In genomic region chr17:57837090-57837971, GRCm38 (mm10) we compare ENCODE assay signal across 27 mouse cellular contexts.
DNase-seq lines count a peak whose midpoint lies in the region; ATAC-seq and TF ChIP-seq lines count a peak whose summit lies in the region.
"Had no signal": no experiment of that assay in that cellular context is flagged by ENCODE, and none has a peak within 500 bp of the region (broad histone marks: within the 10 kb centered on the region; RNA-seq: fewer than 3 reads in every experiment).

No protein-coding gene starts in this region.

- DNase-seq in forebrain, embryonic 10.5 days (ENCODE audit: extremely low spot score, low spot score): no peak
- DNase-seq in forebrain, postnatal 0 days: peak; percentile 8
- DNase-seq in gastrocnemius, postnatal 4 days (ENCODE audit: low spot score in 2 of 2): no peak
- DNase-seq: adrenal gland, adult 8-10 months; adrenal gland, postnatal 25 days; cerebellum, adult 11-12 months; cerebellum, adult 8-10 months; cerebellum, postnatal 10 days; cerebellum, postnatal 36 days; embryo, embryonic 11 days; gastrocnemius, adult 2 months; gastrocnemius, postnatal 14 days; heart, adult 18-20 months; heart, postnatal 14 days; heart, postnatal 4 days; kidney, adult 2 months had no signal

- no peak overlapping the region for H3K4me3 ChIP-seq in forebrain, embryonic 13.5 days
- H3K4me3 ChIP-seq in forebrain, embryonic 10.5 days: no peak overlapping the region
- H3K4me3 ChIP-seq in intestine, embryonic 15.5 days (replicated peaks): no peak overlapping the region
- no peak overlapping the region for H3K4me3 ChIP-seq in intestine, postnatal 0 days (ENCODE audit: low read depth, low read length)
- no peak overlapping the region for H3K4me3 ChIP-seq in forebrain, postnatal 0 days (ENCODE audit: low read depth, low read length)
- H3K4me3 ChIP-seq in heart, embryonic 12.5 days: no peak overlapping the region
- H3K4me3 ChIP-seq: embryonic facial prominence, embryonic 10.5 days; embryonic facial prominence, embryonic 13.5 days; erythroblast, embryonic 14.5 days; gastrocnemius, adult 2 months; heart, embryonic 13.5 days; hindbrain, embryonic 12.5 days; hindbrain, embryonic 15.5 days had no signal

- no peak overlapping the region for H3K4me2 ChIP-seq in forebrain, embryonic 13.5 days
- H3K4me2 ChIP-seq in intestine, embryonic 15.5 days (replicated peaks): no peak overlapping the region
- H3K4me2 ChIP-seq in intestine, postnatal 0 days (replicated peaks; ENCODE audit: low read depth): no peak overlapping the region
- no peak overlapping the region for H3K4me2 ChIP-seq in forebrain, postnatal 0 days (ENCODE audit: low read depth)
- no peak overlapping the region for H3K4me2 ChIP-seq in heart, embryonic 12.5 days
- H3K4me2 ChIP-seq: embryonic facial prominence, embryonic 13.5 days; heart, embryonic 13.5 days; hindbrain, embryonic 12.5 days; hindbrain, embryonic 15.5 days had no signal

- H3K4me1 ChIP-seq in forebrain, embryonic 13.5 days: no peaks in the 10 kb centered on the region
- H3K4me1 ChIP-seq in forebrain, embryonic 10.5 days: no peaks in the 10 kb centered on the region
- no peaks in the 10 kb centered on the region for H3K4me1 ChIP-seq in intestine, embryonic 15.5 days (replicated peaks)
- H3K4me1 ChIP-seq in intestine, postnatal 0 days (replicated peaks; ENCODE audit: control insufficient read depth, insufficient read depth, low read length): no peaks in the 10 kb centered on the region
- no peaks in the 10 kb centered on the region for H3K4me1 ChIP-seq in forebrain, postnatal 0 days (ENCODE audit: insufficient read depth)
- H3K4me1 ChIP-seq in heart, embryonic 12.5 days (replicated peaks): no peaks in the 10 kb centered on the region
- H3K4me1 ChIP-seq: embryonic facial prominence, embryonic 10.5 days; embryonic facial prominence, embryonic 13.5 days; heart, embryonic 13.5 days; hindbrain, embryonic 12.5 days; hindbrain, embryonic 15.5 days had no signal

- ATAC-seq in forebrain, embryonic 13.5 days: peak; percentile 70
- peak; percentile 74 for ATAC-seq in intestine, embryonic 15.5 days
- ATAC-seq in intestine, postnatal 0 days: no peak
- peak; percentile 59; the same call in 1 of the 2 replicates for ATAC-seq in forebrain, postnatal 0 days
- ATAC-seq in heart, embryonic 12.5 days (ENCODE audit: insufficient number of reproducible peaks, low FRiP score): no peak
- ATAC-seq: activated CD4-positive, CD25-positive, alpha-beta regulatory T cell, adult 4 months had no signal

- no peak overlapping the region for H3K9ac ChIP-seq in forebrain, embryonic 13.5 days
- H3K9ac ChIP-seq in intestine, embryonic 15.5 days: no peak overlapping the region
- H3K9ac ChIP-seq in intestine, postnatal 0 days (ENCODE audit: low read depth, low read length): no peak overlapping the region
- H3K9ac ChIP-seq in forebrain, postnatal 0 days: no peak overlapping the region
- H3K9ac ChIP-seq in heart, embryonic 12.5 days: no peak overlapping the region
- H3K9ac ChIP-seq: embryonic facial prominence, embryonic 13.5 days; heart, embryonic 13.5 days; hindbrain, embryonic 12.5 days; hindbrain, embryonic 15.5 days had no signal

- H3K27ac ChIP-seq in forebrain, embryonic 13.5 days: no peak overlapping the region
- H3K27ac ChIP-seq in forebrain, embryonic 10.5 days: no peak overlapping the region
- no peak overlapping the region for H3K27ac ChIP-seq in intestine, embryonic 15.5 days
- H3K27ac ChIP-seq in intestine, postnatal 0 days (ENCODE audit: low read depth, low read length): no peak overlapping the region
- no peak overlapping the region for H3K27ac ChIP-seq in forebrain, postnatal 0 days (ENCODE audit: low read depth, low read length)
- H3K27ac ChIP-seq in heart, embryonic 12.5 days (ENCODE audit: poor library complexity, severe bottlenecking): no peak overlapping the region
- H3K27ac ChIP-seq: embryonic facial prominence, embryonic 10.5 days; embryonic facial prominence, embryonic 13.5 days; gastrocnemius, adult 2 months; heart, embryonic 13.5 days; hindbrain, embryonic 12.5 days; hindbrain, embryonic 15.5 days had no signal

- H3K27me3 ChIP-seq in forebrain, embryonic 13.5 days: no peaks in the 10 kb centered on the region
- no peaks in the 10 kb centered on the region for H3K27me3 ChIP-seq in forebrain, embryonic 10.5 days (ENCODE audit: poor library complexity, severe bottlenecking)
- no peaks in the 10 kb centered on the region for H3K27me3 ChIP-seq in intestine, embryonic 15.5 days (replicated peaks)
- H3K27me3 ChIP-seq in intestine, postnatal 0 days (replicated peaks; ENCODE audit: control insufficient read depth, insufficient read depth, low read length): no peaks in the 10 kb centered on the region
- H3K27me3 ChIP-seq in forebrain, postnatal 0 days (ENCODE audit: insufficient read depth, low read length): no peaks in the 10 kb centered on the region
- H3K27me3 ChIP-seq in heart, embryonic 12.5 days (replicated peaks): no peaks in the 10 kb centered on the region
- H3K27me3 ChIP-seq: embryonic facial prominence, embryonic 13.5 days; heart, embryonic 13.5 days; hindbrain, embryonic 12.5 days; hindbrain, embryonic 15.5 days had no signal

- H3K9me3 ChIP-seq in forebrain, embryonic 13.5 days (replicated peaks): no peaks in the 10 kb centered on the region
- no peaks in the 10 kb centered on the region for H3K9me3 ChIP-seq in forebrain, embryonic 10.5 days
- H3K9me3 ChIP-seq in intestine, embryonic 15.5 days: no peaks in the 10 kb centered on the region
- no peaks in the 10 kb centered on the region for H3K9me3 ChIP-seq in intestine, postnatal 0 days (ENCODE audit: control insufficient read depth)
- no peaks in the 10 kb centered on the region for H3K9me3 ChIP-seq in forebrain, postnatal 0 days (ENCODE audit: low read length)
- H3K9me3 ChIP-seq in heart, embryonic 12.5 days (replicated peaks): no peaks in the 10 kb centered on the region
- H3K9me3 ChIP-seq: embryonic facial prominence, embryonic 10.5 days; embryonic facial prominence, embryonic 13.5 days; heart, embryonic 13.5 days; hindbrain, embryonic 12.5 days; hindbrain, embryonic 15.5 days had no signal

- TF ChIP-seq CTCF in intestine, postnatal 0 days (IDR thresholded peaks at IDR 0.05; ENCODE audit: low read depth): no peak
- TF ChIP-seq CTCF in forebrain, postnatal 0 days (IDR thresholded peaks at IDR 0.05; ENCODE audit: low read depth): no peak

- H3K36me3 ChIP-seq in forebrain, embryonic 13.5 days (ENCODE audit: poor library complexity, severe bottlenecking): no peaks in the 10 kb centered on the region
- no peaks in the 10 kb centered on the region for H3K36me3 ChIP-seq in forebrain, embryonic 10.5 days (replicated peaks)
- H3K36me3 ChIP-seq in intestine, embryonic 15.5 days: no peaks in the 10 kb centered on the region
- no peaks in the 10 kb centered on the region for H3K36me3 ChIP-seq in intestine, postnatal 0 days (ENCODE audit: control insufficient read depth, insufficient read depth)
- no peaks in the 10 kb centered on the region for H3K36me3 ChIP-seq in forebrain, postnatal 0 days (ENCODE audit: insufficient read depth)
- H3K36me3 ChIP-seq in heart, embryonic 12.5 days: no peaks in the 10 kb centered on the region
- H3K36me3 ChIP-seq: embryonic facial prominence, embryonic 10.5 days; embryonic facial prominence, embryonic 13.5 days; heart, embryonic 13.5 days; hindbrain, embryonic 12.5 days; hindbrain, embryonic 15.5 days had no signal

Comparison
In these comparisons a context has a peak if more than half of its experiments do, and no peak if none do; other contexts are left out.
1. ATAC-seq: peak in forebrain, embryonic 13.5 days (single experiment), intestine, embryonic 15.5 days (single experiment) and forebrain, postnatal 0 days (single experiment); none in intestine, postnatal 0 days (single experiment) and heart, embryonic 12.5 days (single experiment).